Mouse (Mus musculus) liver, adult 2 months (tissue): ENCODE measurements around the gene Cib2. TPM values are rescaled to one million over a fixed set of nuclear protein-coding genes. Genes with fewer than 3 reads are reported as not detected.
"Not testable (repeated sequence)": the region's sequence is repeated elsewhere in the genome, so short reads cannot be mapped to it uniquely, and the experiment has no call there.

ENCODE experiments used
- DNase-seq: peaks from one replicate; pipeline ENCODE4 v3.0.0-alpha.2; 2011; ENCODE audit warnings: low read depth, low spot score; ENCODE audit errors: extremely low read depth
- H3K27ac ChIP-seq: fragments of 200-500 bp; replicated peaks from 2 replicates; pipeline ENCODE4 v1.5.1; 2012; ENCODE audit warnings: low read depth, mild to moderate bottlenecking, control low read depth, inconsistent platforms, low read length; ENCODE audit not compliant: insufficient read depth
- H3K27me3 ChIP-seq: fragments of 200-500 bp; 2 replicates; pipeline ENCODE4 v1.6.1; 2012; ENCODE audit warnings: mild to moderate bottlenecking, moderate library complexity, low read length, inconsistent platforms; ENCODE audit not compliant: control insufficient read depth, insufficient read depth
- H3K36me3 ChIP-seq: fragments of 200-500 bp; 2 replicates; pipeline ENCODE4 v1.6.1; 2012; ENCODE audit warnings: low read length, inconsistent platforms; ENCODE audit not compliant: control insufficient read depth, insufficient read depth
- H3K4me1 ChIP-seq: fragments of 200-500 bp; 2 replicates; pipeline ENCODE4 v1.6.1; 2011; ENCODE audit warnings: low read length; ENCODE audit not compliant: control insufficient read depth, insufficient read depth
- H3K4me3 ChIP-seq: fragments of 200-500 bp; 2 replicates; pipeline ENCODE4 v1.5.1; 2011; ENCODE audit warnings: low read depth, mild to moderate bottlenecking, control low read depth, low read length, moderate library complexity; ENCODE audit not compliant: insufficient read depth
- H3K79me2 ChIP-seq: fragments of 200-500 bp; 2 replicates; pipeline ENCODE4 v1.6.1; 2012; ENCODE audit warnings: inconsistent platforms, mild to moderate bottlenecking, low read length, moderate library complexity; ENCODE audit not compliant: control insufficient read depth, insufficient read depth
- H3K9ac ChIP-seq: fragments of 200-500 bp; 2 replicates; pipeline ENCODE4 v1.6.1; 2012; ENCODE audit warnings: low read depth, mild to moderate bottlenecking, control low read depth, inconsistent platforms, low read length
- CTCF ChIP-seq: fragments of 200-500 bp; IDR thresholded peaks from 2 replicates; pipeline ENCODE4 v1.5.1; 2011; ENCODE audit warnings: low read depth, low read length, control low read depth
- POLR2A ChIP-seq: fragments of 200-500 bp; IDR thresholded peaks from 2 replicates; pipeline ENCODE4 v1.6.1; 2011; ENCODE audit warnings: low read length, control low read depth; ENCODE audit not compliant: insufficient read depth; ENCODE audit errors: extremely low read depth
- WGBS: fragments of 180-500 bp; shearing (Covaris S2); methylation state at CpG from one replicate; pipeline ENCODE4 v1.1.7; 2018; 5-methylcytosine and 5-hydroxymethylcytosine counted together
- polyA plus RNA-seq: library from polyadenylated mRNA; depleted of rRNA; stranded (reverse); fragments of >200 nt; gene quantifications from 2 replicates; pipeline ENCODE4 v1.2.3, GENCODE M21; 2012
- total RNA-seq: library from RNA; depleted of rRNA; stranded (reverse); fragments of >200 nt; gene quantifications from 2 replicates; pipeline ENCODE4 v1.2.3, GENCODE M21; 2014

The Cib2 gene
- total and polyA plus RNA-seq, 2 experiments = 4.1 to 4.7 TPM

DNA sequence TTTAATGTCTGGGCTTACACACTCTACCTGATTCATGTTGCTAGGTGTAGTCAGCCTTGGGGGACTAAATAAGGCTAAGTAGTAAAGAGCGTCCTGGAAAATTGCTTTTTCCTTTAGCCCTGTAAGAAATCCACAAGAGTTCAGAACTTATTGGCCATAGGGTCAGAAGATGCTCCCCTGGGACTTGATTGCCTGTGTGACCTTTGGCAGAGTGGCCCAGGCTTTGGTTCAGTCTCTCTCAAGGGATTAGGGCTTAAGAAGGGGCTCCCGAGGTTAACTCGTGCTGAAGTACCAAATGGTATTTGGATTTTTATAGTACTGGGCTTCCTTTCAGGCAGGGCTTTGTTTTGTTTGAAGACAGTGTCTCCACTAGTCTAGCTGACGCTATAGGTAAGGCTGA is 27.8 kb upstream of the Cib2 start:
- Histone ChIP-seq H3K4me3 (no peak overlapping the region), H3K4me1 (peaks cover 7% of the 10 kb centered on the region), H3K27me3 (no peaks in the 10 kb centered on the region), H3K9ac (no peak overlapping the region), H3K79me2 (peaks cover 7% of the 10 kb centered on the region), H3K36me3 (peaks cover 24% of the 10 kb centered on the region), H3K27ac (no peak overlapping the region)
- no peak for DNase-seq
- 47% methylated on average over 4 of the region's 4 CpGs for WGBS
- TF ChIP-seq POLR2A (no peak), CTCF (no peak)

DNA sequence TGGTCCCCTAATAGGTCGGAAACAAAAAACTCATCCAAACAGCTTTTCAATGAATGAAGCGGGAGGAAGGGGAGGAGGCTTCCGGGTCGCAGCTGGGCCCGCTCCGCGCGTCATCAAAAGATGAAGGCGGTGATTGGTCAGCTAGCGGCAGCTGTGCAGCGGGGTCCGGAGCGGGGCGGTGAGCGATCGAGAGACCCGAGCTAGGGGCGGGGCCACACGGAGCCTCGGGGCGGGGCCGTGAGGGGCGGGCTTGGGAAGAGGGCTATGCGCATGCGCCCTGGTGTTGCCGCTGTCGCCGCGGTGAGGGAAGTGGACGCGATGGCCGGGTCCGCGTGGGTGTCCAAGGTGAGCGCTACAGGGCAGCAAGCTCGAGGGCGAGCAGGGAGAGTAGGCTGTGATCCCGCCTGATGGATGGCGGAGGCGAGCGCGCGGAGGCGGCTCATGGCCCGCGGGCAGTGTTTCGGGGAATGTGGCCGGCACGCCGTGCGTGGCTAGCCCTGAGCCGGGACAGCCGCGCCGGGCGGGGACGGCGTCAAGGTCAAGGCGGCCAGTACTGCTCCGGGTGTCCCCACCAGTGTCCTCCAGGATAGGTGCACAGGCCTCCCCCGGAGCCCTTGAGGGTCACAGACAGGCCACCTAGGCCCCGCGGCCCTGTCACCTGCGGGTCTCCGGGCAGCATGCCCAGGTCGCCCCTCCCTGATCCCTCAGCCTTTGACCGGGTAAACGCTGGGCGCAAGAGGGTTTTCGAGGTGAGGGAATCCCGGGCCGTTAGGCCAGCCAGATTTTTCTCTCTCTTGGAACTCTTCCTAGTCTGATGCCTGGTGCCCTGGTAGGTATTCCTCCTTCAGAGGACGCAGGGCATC is 26.4 kb upstream of the Cib2 start, which contains the start of gene Idh3a:
Idh3a (plus strand) TSS at position 136 of the 863 bp plus-strand sequence.
- H3K27me3 ChIP-seq = no peaks in the 10 kb centered on the region
- H3K4me1 ChIP-seq = peaks cover 7% of the 10 kb centered on the region
- peak within 1 kb of the TSS; percentile 72 for H3K4me3 ChIP-seq
- H3K27ac ChIP-seq = peak within 1 kb of the TSS; percentile 81
- TF ChIP-seq CTCF (no peak), POLR2A (peak; percentile 88)
- H3K36me3 ChIP-seq = peaks cover 10% of the 10 kb centered on the region
- peak; percentile 77 for DNase-seq
- H3K79me2 ChIP-seq = peaks cover 7% of the 10 kb centered on the region
- H3K9ac ChIP-seq = peak within 1 kb of the TSS; percentile 94
- WGBS = under 1% methylated on average over 73 of the region's 73 CpGs

DNA sequence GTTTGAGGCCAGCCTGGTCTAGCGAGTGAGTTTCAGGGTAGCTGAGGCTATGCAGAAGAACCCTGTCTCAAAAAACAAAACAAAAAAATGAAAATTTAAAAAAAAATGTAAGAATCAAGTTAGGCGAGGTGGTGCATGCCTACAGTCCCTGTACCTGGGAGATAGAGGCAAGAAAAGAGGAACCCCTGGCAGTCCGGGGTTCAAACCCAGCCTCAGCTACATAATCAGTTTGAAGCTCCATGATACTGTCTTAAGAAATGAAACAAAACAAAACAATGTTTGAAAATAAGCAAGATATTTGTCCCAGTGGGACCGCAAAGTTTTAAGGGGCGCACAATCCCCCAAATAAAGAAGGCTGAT is 25.8 kb upstream of the Cib2 start:
- WGBS = 39% methylated on average over 5 of the region's 5 CpGs
- Histone ChIP-seq H3K27me3 (no peaks in the 10 kb centered on the region), H3K79me2 (peaks cover 7% of the 10 kb centered on the region), H3K4me1 (peaks cover 7% of the 10 kb centered on the region), H3K9ac (no peak overlapping the region), H3K4me3 (no peak overlapping the region), H3K36me3 (peaks cover 8% of the 10 kb centered on the region), H3K27ac (no peak overlapping the region)
- no peak for TF ChIP-seq CTCF
- TF ChIP-seq POLR2A = no peak
- DNase-seq = no peak

DNA sequence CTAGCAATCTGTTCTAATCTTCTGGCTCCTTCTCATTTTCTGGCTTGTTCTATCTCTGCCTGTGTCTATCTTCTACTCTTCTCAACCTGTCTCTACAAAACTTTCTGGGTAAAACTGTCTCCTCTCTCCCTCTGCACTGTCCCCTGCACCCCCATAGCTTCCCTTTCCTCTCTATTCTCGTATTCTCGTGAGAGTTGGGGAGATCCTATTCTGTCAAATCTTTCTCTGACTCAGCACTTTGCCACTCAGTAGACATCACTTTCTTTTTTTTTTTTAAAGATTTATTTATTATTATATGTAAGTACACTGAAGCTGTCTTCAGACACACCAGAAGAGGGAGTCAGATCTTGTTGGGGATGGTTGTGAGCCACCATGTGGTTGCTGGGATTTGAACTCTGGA is 24.1 kb upstream of the Cib2 start:
- DNase-seq, H3K27me3 ChIP-seq, H3K9ac ChIP-seq, H3K79me2 ChIP-seq, H3K4me3 ChIP-seq, H3K4me1 ChIP-seq, H3K27ac ChIP-seq, H3K36me3 ChIP-seq: not testable (repeated sequence)
- 84% methylated on average over 2 of the region's 2 CpGs for WGBS

DNA sequence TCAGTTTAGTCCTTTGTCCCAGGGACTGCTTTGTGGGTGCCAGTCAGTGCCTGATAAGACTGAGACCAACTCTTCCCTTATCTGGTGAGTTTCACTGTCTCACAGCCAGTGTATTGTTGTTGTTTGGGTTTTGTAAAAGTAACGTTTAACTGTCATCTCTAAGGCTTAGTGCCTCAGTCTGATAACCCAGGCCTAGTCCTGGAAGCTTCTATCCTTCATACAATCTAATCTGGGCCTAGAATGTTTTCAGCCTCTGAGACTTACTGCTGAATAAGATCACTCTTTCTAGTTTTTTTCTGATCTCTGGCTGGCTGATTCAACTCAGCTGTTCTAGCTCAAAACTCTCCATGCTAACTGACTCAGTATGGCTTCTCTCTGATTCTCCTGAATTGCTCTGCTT is 23.7 kb upstream of the Cib2 start:
- H3K36me3 ChIP-seq = no peaks in the 10 kb centered on the region
- 57% methylated on average over 1 of the region's 1 CpGs for whole genome bisulfite sequencing
- H3K79me2 ChIP-seq = peaks cover 7% of the 10 kb centered on the region
- DNase-seq = no peak
- peaks cover 7% of the 10 kb centered on the region for H3K4me1 ChIP-seq
- no peak overlapping the region for H3K4me3 ChIP-seq
- H3K27ac ChIP-seq = no peak overlapping the region
- TF ChIP-seq CTCF (no peak), POLR2A (no peak)
- H3K27me3 ChIP-seq = no peaks in the 10 kb centered on the region
- no peak overlapping the region for H3K9ac ChIP-seq

DNA sequence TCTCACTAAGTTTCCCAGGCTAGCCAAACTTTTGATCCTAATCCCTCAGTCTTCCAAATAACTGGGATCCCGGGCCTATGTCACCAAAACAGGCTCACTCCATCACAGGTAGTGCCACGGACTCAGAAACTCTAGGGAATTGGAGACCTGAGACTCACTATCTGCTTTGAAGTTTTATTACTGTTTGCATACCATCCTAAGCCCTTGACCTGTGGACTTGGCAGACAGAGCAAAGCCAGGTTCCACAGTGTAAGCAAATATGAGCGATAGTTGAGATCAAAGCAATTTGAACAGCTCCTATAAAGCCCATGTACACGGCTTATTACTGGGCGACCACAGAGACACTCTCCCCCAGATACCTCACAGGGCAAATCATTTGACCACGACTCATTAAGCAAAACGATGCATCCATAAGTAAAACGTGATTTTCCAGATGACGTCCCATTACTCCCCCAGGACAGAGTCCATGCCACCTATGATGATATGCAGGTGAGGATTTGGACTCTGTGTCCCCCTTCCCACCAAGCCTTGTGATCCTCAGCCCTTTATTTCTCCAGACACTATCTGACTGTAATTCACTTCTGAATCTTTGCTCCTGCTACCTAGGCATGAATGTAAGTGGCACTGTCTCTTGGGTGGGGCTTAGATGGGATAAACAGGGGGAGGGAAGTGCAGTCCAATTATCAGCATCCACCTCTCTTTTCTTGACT is 11.3 kb upstream of the Cib2 start:
- 22% methylated on average over 9 of the region's 9 CpGs for WGBS
- H3K4me3 ChIP-seq = no peak overlapping the region
- H3K4me1 ChIP-seq = peaks cover 5% of the 10 kb centered on the region; the same call in 1 of the 2 replicates
- H3K27me3 ChIP-seq = no peaks in the 10 kb centered on the region
- TF ChIP-seq POLR2A (no peak), CTCF (no peak)
- H3K9ac ChIP-seq = no peak overlapping the region
- H3K36me3 ChIP-seq = no peaks in the 10 kb centered on the region
- DNase-seq = peak; percentile 87
- peak overlapping the region; percentile 2; the same call in 1 of the 2 replicates for H3K27ac ChIP-seq
- H3K79me2 ChIP-seq = no peaks in the 10 kb centered on the region
